Mouse (Mus musculus) small intestine, adult 10 weeks (tissue): ENCODE data around the gene Phf24. TPM values are rescaled to one million over a fixed set of nuclear protein-coding genes. Genes with fewer than 3 reads are reported as not detected.

ENCODE experiments used
- polyA plus RNA-seq: library from polyadenylated mRNA; stranded (reverse); fragments of 350-450 nt; fragmentation: Illumina TruSeq; extraction: RNeasy Lipid Tissue Mini Kit (QIAGEN cat#74804); gene quantifications from one replicate; pipeline ENCODE4 v1.2.3, GENCODE M21; 2014; ENCODE audit warnings: low replicate concordance

Gene Phf24
- polyA plus RNA-seq, result 0.22 TPM

DNA sequence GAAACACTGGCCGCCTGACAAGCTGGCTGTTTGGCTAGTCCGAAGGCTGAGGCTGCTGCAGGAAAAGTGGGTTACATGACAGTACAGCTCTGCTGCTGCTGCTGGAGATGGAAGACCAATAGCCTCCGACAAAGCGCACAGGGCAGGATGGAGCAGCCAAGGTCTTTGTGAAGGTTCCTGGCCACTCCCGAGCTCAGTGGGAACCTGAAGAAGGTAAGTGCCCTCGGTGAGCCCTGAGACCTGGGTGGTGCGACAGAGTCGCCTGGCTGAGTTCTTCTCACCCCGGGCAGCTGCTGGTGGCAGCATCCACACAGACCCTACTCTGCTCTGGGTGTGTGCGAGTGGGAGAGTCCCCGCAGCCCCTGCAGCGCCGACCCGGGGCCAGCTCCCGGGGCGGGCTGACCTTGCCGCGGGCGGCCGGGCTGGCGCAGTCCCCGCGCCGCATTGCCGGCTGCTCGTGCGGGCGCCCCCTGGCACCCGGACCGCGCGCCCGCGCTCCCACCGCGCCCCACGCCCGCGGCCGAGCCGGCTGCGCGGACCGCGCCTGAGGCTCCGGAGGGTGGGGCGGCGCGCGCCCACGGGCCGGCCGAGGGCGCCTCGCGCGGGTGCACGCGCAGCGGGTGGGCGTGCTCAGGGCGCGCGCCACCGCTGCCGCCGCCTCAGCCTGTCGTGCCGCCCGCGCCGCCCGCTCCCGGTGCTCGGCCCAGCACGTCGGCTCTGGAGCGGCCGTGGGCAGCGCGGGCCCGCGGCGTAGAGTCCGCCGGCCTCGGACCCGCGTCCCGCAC, at the start of gene Phf24:
TSS of gene Phf24 (plus strand) at position 44 of the 785 bp plus-strand sequence.

DNA sequence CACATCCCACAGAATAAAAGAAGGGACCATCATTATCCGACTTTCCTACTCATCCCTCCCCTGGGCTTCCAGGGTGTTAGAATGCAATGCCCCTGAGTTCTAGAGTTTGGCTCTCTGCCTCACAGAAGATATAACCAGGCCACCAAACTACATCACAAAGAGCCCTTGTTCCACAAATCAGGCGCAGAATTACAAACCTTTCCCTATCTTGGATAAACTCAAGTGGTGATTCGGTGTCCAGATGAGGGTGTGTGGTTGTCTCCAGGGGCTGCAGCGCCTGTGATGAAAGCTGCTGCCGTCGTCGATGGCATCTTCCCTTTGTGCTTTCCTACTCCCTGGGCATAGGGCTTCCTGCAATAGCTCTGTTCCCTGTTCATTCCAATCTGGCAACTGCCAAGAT, 42.3 kb upstream of the Phf24 start, which contains the start of gene Fam205c:
TSS of gene Fam205c (minus strand) at position 101 of the 400 bp plus-strand sequence.

DNA sequence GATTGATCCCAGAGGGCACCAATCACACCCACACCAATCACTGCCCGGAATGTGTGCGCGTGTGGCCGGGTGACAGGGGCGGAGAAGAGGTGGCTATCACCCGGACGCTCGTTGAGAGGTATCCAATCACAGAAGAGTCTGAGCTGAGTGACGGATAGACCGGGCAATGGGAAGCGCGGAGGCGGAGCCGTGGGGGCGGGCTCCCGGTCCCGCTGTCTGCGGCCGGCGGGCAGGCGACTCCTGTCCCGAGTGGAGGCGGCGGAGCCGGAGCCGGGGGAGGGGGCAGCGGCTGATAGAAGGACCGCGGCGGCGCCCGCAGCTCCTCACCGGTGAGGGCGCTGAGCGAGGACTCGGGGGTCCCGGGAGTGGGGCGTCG, 33.2 kb downstream of the Phf24 start, which contains the start of gene Dnajb5:
TSS of gene Dnajb5 (plus strand) at position 139 of the 376 bp plus-strand sequence.

DNA sequence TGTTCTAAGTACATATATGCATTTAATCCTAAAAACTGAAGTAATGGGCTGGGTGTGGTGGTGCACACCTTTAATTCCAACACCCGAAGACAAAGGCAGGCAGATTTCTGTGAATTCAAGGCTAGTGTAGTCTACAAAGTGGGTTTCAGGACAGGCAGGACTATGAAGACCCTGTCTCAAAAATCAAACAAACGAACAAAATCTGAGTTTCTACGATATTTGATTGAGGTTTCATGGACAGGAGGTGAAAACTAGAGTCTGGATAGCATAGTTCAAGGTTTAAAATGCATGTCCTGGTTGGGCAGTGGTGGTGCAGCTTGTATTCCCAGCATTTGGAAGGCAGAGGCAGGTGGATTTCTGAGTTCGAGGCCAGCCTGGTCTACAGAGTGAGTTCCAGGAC, 52.8 kb downstream of the Phf24 start, which contains the start of gene 1700022I11Rik:
TSS of gene 1700022I11Rik (plus strand) at position 301 of the 400 bp plus-strand sequence.

Other genes with a start within 250 kb of the Phf24 start
- gene 4930578G10Rik, start 181.1 kb upstream of the Phf24 start, polyA plus RNA-seq, result not detected
- not detected for gene Ccl19, start 160.1 kb upstream of the Phf24 start, polyA plus RNA-seq
- not detected for gene Ccl21a, start 142.7 kb upstream of the Phf24 start, polyA plus RNA-seq
- gene Fam205a1, start 62.8 kb upstream of the Phf24 start, polyA plus RNA-seq, result not detected
- gene Gm12394, start 59.9 kb upstream of the Phf24 start, polyA plus RNA-seq, result not detected
- 0.26 TPM for gene Fam205c, start 42.4 kb upstream of the Phf24 start, polyA plus RNA-seq
- 0.48 TPM for gene Dnajb5, start 33.2 kb downstream of the Phf24 start, polyA plus RNA-seq
- not detected for gene 1700022I11Rik, start 52.9 kb downstream of the Phf24 start, polyA plus RNA-seq
- 100 TPM for gene Vcp, start 83.8 kb downstream of the Phf24 start, polyA plus RNA-seq
- gene Fancg, start 93.8 kb downstream of the Phf24 start, polyA plus RNA-seq, result 4.8 TPM
- 1.2 TPM for gene Pigo, start 109.2 kb downstream of the Phf24 start, polyA plus RNA-seq
- gene Stoml2, start 115.0 kb downstream of the Phf24 start, polyA plus RNA-seq, result 8.4 TPM
- gene Fam214b, start 129.6 kb downstream of the Phf24 start, polyA plus RNA-seq, result 4.2 TPM
- 6.9 TPM for gene Unc13b, start 142.3 kb downstream of the Phf24 start, polyA plus RNA-seq